Mouse (Mus musculus): ENCODE measurements around the gene Kcna6. TPM values are rescaled to one million over a fixed set of nuclear protein-coding genes. Genes with fewer than 3 reads are reported as not detected.

Gene Kcna6
- polyA plus RNA-seq (2021) = 0.05 TPM

- in situ Hi-C loops (cut with MboI; ENCODE audit: low pct_unique_long_range_greater_than_20kb) = no loop called here
- ChIA-PET POLR2A (interaction anchor here (0.6 kb wide), 1 partner anchor 201 kb away, joined by 4 read pairs; no protein-coding TSS in a partner anchor), CTCF (no interaction called here)
- peaks cover 63% of the 10 kb centered on the region for H3K27me3 ChIP-seq
- DNase-seq (ENCODE audit: low read depth, low spot score) = no peak
- TF ChIP-seq CTCF (IDR thresholded peaks at IDR 0.05) = no peak
- no peak for ATAC-seq
Measured at GRCm38 (mm10) chr6:126740211-126741142, at the start of gene Kcna6. Gene Kcna6, minus strand, starts transcription at chr6:126740674.

- no peak for DNase-seq (ENCODE audit: low read depth, low spot score)
- ChIA-PET CTCF (no interaction called here), POLR2A (no interaction called here)
- H3K27me3 ChIP-seq = peaks cover 22% of the 10 kb centered on the region
- TF ChIP-seq CTCF (IDR thresholded peaks at IDR 0.05) = no peak
- no peak for ATAC-seq
- in situ Hi-C loops (cut with MboI; ENCODE audit: low pct_unique_long_range_greater_than_20kb) = no loop called here
Measured at GRCm38 (mm10) chr6:126788863-126789262, 48.4 kb upstream of the Kcna6 start.

DNA sequence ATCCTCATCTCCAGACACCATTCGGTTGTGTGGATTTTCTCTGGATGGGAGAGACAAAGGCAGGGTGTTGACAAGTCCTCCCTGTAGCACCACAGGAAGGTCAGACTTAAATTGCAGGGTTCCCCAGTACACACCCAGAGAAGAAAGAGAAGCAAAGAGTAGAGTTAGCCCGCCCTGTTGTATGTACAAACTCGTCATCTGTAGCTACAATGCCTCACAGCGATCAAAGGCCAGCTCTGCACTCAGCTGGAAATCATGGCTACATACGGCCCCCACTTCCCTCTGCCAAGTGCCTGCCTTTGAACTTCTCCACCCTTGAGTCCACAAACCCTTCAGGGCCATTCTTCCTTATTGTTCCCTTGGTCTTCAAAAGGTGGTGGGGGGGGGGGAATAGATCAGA is 43.7 kb upstream of the Kcna6 start:
- DNase-seq (ENCODE audit: low read depth, low spot score) (no peak), ATAC-seq (no peak)
- peaks cover 34% of the 10 kb centered on the region for H3K27me3 ChIP-seq
- ChIA-PET POLR2A (no interaction called here), CTCF (no interaction called here)
- in situ Hi-C loops (cut with MboI; ENCODE audit: low pct_unique_long_range_greater_than_20kb) = no loop called here
- no peak for TF ChIP-seq CTCF (IDR thresholded peaks at IDR 0.05)

DNA sequence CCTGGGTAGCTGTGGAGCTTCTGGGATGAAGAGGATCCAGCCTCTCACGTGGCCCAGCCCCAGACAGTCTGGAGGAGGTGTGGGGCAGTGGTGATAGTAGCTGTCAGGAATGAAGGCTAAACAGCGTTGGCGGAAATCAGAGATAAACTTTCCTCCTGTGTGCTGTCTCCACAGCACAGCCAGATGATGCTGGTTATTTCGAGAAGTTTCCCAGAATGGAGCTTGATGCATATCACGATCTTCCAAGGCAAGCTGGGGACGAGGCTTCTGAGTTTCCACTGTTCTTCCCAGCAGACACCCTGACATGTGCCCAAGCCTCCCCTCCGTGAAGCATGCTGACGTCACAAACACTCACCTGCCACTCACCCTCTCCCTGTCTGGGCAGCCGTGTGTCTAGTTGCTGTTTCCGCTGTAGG is 43.2 kb upstream of the Kcna6 start:
- CTCF ChIA-PET = no interaction called here
- peaks cover 39% of the 10 kb centered on the region for H3K27me3 ChIP-seq
- POLR2A ChIA-PET = no interaction called here
- in situ Hi-C loops (cut with MboI; ENCODE audit: low pct_unique_long_range_greater_than_20kb) = no loop called here
- no peak for TF ChIP-seq CTCF (IDR thresholded peaks at IDR 0.05)
- no peak for ATAC-seq
- DNase-seq (ENCODE audit: low read depth, low spot score) = no peak

DNA sequence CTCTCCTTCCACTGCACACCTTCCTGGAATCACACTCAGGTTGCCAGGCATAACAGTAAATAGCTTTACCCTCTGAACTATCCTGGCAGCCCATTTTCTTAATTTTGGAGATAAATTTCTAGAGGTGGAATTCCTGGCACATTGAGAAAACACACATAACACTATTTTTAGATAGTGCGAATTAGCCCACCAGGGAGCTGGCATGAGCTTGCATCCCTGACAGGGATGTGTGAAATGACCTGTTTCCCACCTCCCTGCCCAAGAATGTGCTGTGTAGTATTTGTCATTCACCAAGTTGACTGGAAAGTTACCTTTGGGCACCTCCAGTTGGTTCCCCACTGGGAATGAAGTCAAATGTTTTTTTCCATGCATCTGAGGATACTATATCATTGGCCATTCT is 42.6 kb upstream of the Kcna6 start:
- peaks cover 38% of the 10 kb centered on the region for H3K27me3 ChIP-seq
- ATAC-seq = no peak
- ChIA-PET POLR2A (interaction anchor here (0.6 kb wide), 1 partner anchor 634 kb away, joined by 3 read pairs; no protein-coding TSS in a partner anchor), CTCF (no interaction called here)
- in situ Hi-C loops (cut with MboI; ENCODE audit: low pct_unique_long_range_greater_than_20kb) = no loop called here
- TF ChIP-seq CTCF (IDR thresholded peaks at IDR 0.05) = no peak
- no peak for DNase-seq (ENCODE audit: low read depth, low spot score)

DNA sequence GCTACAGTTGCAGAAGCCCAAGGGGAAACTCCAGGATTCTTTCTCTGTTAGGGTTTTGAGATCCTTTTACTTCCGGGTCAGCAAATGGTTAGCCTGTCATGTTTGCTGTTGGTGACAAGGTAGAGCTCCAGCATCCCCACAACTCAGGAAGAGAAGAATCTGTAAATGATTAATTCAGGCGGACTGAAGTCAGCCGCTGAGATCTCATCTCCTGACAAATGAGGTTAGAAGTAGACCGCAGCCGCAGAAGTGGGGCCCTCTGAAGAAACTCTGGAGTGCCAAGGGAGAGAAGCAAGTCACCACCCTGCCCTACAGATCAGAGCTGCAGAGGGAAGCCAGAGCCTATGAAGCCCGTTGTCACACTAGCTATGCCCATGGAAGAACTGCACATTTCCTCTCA is 37.4 kb upstream of the Kcna6 start:
- POLR2A ChIA-PET = no interaction called here
- DNase-seq (ENCODE audit: low read depth, low spot score) (no peak), ATAC-seq (no peak)
- no peak for TF ChIP-seq CTCF (IDR thresholded peaks at IDR 0.05)
- in situ Hi-C loops (cut with MboI; ENCODE audit: low pct_unique_long_range_greater_than_20kb) = no loop called here
- peaks cover 31% of the 10 kb centered on the region for H3K27me3 ChIP-seq
- CTCF ChIA-PET = no interaction called here

DNA sequence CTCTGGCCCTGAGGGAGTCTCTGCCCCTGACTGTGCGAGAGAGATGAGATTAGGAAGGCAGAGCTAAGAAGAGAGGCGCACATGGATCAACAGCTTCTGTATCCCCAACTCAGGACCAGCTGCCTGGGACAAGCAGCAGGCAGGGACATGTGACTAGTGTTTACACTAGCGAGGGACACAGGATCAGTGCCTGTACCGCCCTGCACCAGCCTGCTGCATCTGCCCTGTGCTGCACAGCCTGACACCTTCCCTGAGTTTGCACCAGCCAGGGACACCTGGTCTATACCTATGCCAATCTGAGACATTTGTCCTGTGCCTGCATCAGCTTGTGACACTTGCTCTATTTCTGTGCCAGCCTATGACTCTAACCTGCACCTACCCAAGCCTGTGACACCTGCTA is 33.4 kb upstream of the Kcna6 start:
- in situ Hi-C loops (cut with MboI; ENCODE audit: low pct_unique_long_range_greater_than_20kb) = no loop called here
- CTCF ChIA-PET = no interaction called here
- no peak for TF ChIP-seq CTCF (IDR thresholded peaks at IDR 0.05)
- POLR2A ChIA-PET = no interaction called here
- peaks cover 15% of the 10 kb centered on the region for H3K27me3 ChIP-seq
- no peak for DNase-seq (ENCODE audit: low read depth, low spot score)
- ATAC-seq = no peak

GRCm38 (mm10) chr6:126772326-126772725 is 31.9 kb upstream of the Kcna6 start:
- POLR2A ChIA-PET = no interaction called here
- no peak for ATAC-seq

GRCm38 (mm10) chr6:126770146-126770731 is 29.8 kb upstream of the Kcna6 start:
- POLR2A ChIA-PET = no interaction called here
- peaks cover 14% of the 10 kb centered on the region for H3K27me3 ChIP-seq
- in situ Hi-C loops (cut with MboI; ENCODE audit: low pct_unique_long_range_greater_than_20kb) = no loop called here
- no peak for ATAC-seq
- no peak for TF ChIP-seq CTCF (IDR thresholded peaks at IDR 0.05)
- no peak for DNase-seq (ENCODE audit: low read depth, low spot score)
- CTCF ChIA-PET = interaction anchor here (1.3 kb wide), 1 partner anchor 23 kb away, joined by 3 read pairs; no protein-coding TSS in a partner anchor

More at GRCm38 (mm10) chr6:126772326-126772725, 31.9 kb upstream of the Kcna6 start:
- peaks cover 18% of the 10 kb centered on the region for H3K27me3 ChIP-seq
- TF ChIP-seq CTCF (IDR thresholded peaks at IDR 0.05) = no peak
- CTCF ChIA-PET = no interaction called here
- in situ Hi-C loops (cut with MboI; ENCODE audit: low pct_unique_long_range_greater_than_20kb) = no loop called here
- no peak for DNase-seq (ENCODE audit: low read depth, low spot score)

- DNase-seq (ENCODE audit: low read depth, low spot score) (no peak), ATAC-seq (no peak)
- in situ Hi-C loops (cut with MboI; ENCODE audit: low pct_unique_long_range_greater_than_20kb) = no loop called here
- CTCF ChIA-PET = interaction anchor here (1.3 kb wide), 1 partner anchor 24 kb away, joined by 3 read pairs; no protein-coding TSS in a partner anchor
- POLR2A ChIA-PET = no interaction called here
- peaks cover 10% of the 10 kb centered on the region for H3K27me3 ChIP-seq
- no peak for TF ChIP-seq CTCF (IDR thresholded peaks at IDR 0.05)
Measured at GRCm38 (mm10) chr6:126768957-126769665, 28.6 kb upstream of the Kcna6 start.

Measured in Patski (cell line).